Mouse (Mus musculus) limb, embryonic 12.5 days (tissue): ENCODE data around the gene Clmp. TPM values are rescaled to one million over a fixed set of nuclear protein-coding genes. Genes with fewer than 3 reads are reported as not detected.
A peak's percentile ranks its signal among the peaks of the same experiment; 100 is the strongest.
"Not testable (repeated sequence)": the region's sequence is repeated elsewhere in the genome, so short reads cannot be mapped to it uniquely, and the experiment has no call there.

ENCODE experiments used
- ATAC-seq: fragments of 200-750 bp; cut with Nextera tagmentation; 2 replicates; pipeline ENCODE4 v1.8.0; 2017; ENCODE audit warnings: low read depth, moderate TSS enrichment; ENCODE audit not compliant: insufficient number of reproducible peaks, insufficient read depth, low FRiP score, low TSS enrichment
- H3K27ac ChIP-seq: fragments of 300-500 bp; sonication (generic); 2 replicates; pipeline ENCODE4 v1.5.1; 2016; ENCODE audit warnings: mild to moderate bottlenecking, moderate library complexity
- H3K27me3 ChIP-seq: fragments of 300-500 bp; sonication (generic); 2 replicates; pipeline ENCODE4 v1.6.1; 2016; ENCODE audit warnings: mild to moderate bottlenecking, moderate library complexity
- H3K36me3 ChIP-seq: fragments of 300-500 bp; sonication (generic); 2 replicates; pipeline ENCODE4 v1.6.1; 2016; ENCODE audit warnings: mild to moderate bottlenecking, moderate library complexity
- H3K4me1 ChIP-seq: fragments of 300-500 bp; sonication (generic); replicated peaks from 2 replicates; pipeline ENCODE4 v1.6.1; 2016
- H3K4me2 ChIP-seq: fragments of 300-500 bp; sonication (generic); 2 replicates; pipeline ENCODE4 v1.6.1; 2016; ENCODE audit warnings: mild to moderate bottlenecking, moderate library complexity
- H3K4me3 ChIP-seq: fragments of 300-500 bp; sonication (generic); replicated peaks from 2 replicates; pipeline ENCODE4 v1.5.1; 2016; ENCODE audit warnings: mild to moderate bottlenecking
- H3K9ac ChIP-seq: fragments of 300-500 bp; sonication (generic); replicated peaks from 2 replicates; pipeline ENCODE4 v1.6.1; 2016; ENCODE audit warnings: mild to moderate bottlenecking, moderate library complexity
- H3K9me3 ChIP-seq: fragments of 300-500 bp; sonication (generic); 2 replicates; pipeline ENCODE4 v1.6.1; 2016; ENCODE audit warnings: mild to moderate bottlenecking, moderate library complexity
- WGBS: fragments of 180-500 bp; shearing (Covaris S2); methylation state at CpG from one replicate; pipeline ENCODE4 v1.1.7; 2016; 5-methylcytosine and 5-hydroxymethylcytosine counted together
- polyA plus RNA-seq: library from polyadenylated mRNA; unstranded; fragments of >200 nt; fragmentation: Nextera tagmentation; extraction: Ambion mirVana; gene quantifications from 2 replicates; pipeline ENCODE4 v1.2.1, GENCODE M21; 2016

The Clmp gene
- polyA plus RNA-seq, 1 experiment from 2014 or later, result 67.7 TPM

DNA sequence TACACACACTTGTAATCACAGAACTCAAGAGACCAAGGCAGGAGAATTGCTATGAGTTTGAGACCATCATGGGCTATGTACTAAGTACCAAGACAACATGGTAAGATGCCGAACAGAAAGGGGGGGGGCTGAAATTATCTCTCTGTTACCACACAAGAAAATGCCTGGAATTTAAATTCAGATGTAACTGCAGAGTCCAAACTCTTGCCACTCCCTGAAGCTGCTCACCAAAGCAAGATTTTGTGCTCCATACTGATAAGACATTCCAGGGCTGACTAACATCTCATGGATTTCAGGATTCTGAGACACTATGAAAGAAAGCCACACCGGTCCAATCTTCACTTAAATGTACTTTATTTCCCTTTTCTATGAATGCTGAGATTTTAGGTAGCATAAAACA is 109.8 kb downstream of the Clmp start:
- Histone ChIP-seq H3K4me1 (peaks cover 13% of the 10 kb centered on the region; the same call in 1 of the 2 replicates), H3K4me2 (no peak overlapping the region), H3K9me3 (no peaks in the 10 kb centered on the region), H3K4me3 (no peak overlapping the region), H3K36me3 (no peaks in the 10 kb centered on the region), H3K27me3 (no peaks in the 10 kb centered on the region), H3K9ac (no peak overlapping the region), H3K27ac (no peak overlapping the region)
- 87% methylated on average over 2 of the region's 2 CpGs for WGBS
- no peak for ATAC-seq

DNA sequence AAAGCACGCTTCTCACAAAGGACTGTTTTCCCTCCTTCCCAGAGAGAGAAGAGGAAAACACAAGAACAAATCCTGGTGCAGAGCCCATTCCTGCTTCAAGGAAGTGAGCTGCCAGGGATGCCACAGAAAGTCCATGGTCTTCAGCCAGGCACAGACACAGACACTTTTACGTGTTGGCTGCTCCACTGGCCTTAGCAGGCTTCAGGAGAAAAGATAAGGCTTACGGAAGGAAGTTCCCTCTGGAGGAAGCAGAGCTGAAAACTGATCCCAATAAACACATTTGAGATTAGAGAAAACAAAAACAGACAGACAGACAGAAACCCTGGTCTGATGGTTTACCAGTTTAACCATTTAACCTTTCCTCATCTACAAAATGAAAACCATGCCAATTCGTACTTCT is 110.3 kb downstream of the Clmp start:
- Histone ChIP-seq H3K4me2 (no peak overlapping the region), H3K9ac (no peak overlapping the region), H3K4me1 (peaks cover 13% of the 10 kb centered on the region; the same call in 1 of the 2 replicates), H3K4me3 (no peak overlapping the region), H3K36me3 (no peaks in the 10 kb centered on the region), H3K27ac (no peak overlapping the region), H3K27me3 (no peaks in the 10 kb centered on the region), H3K9me3 (no peaks in the 10 kb centered on the region)
- ATAC-seq, result no peak
- 62% methylated on average over 4 of the region's 4 CpGs for WGBS

GRCm38 (mm10) chr9:40798247-40798960 is 112.6 kb downstream of the Clmp start:
- Histone ChIP-seq H3K27me3 (no peaks in the 10 kb centered on the region), H3K36me3 (peaks cover 8% of the 10 kb centered on the region), H3K9ac (no peak overlapping the region), H3K4me1 (peaks cover 14% of the 10 kb centered on the region), H3K4me2 (no peak overlapping the region), H3K9me3 (no peaks in the 10 kb centered on the region), H3K4me3 (no peak overlapping the region), H3K27ac (no peak overlapping the region)
- no peak for ATAC-seq
- WGBS, result 78% methylated on average over 9 of the region's 9 CpGs

DNA sequence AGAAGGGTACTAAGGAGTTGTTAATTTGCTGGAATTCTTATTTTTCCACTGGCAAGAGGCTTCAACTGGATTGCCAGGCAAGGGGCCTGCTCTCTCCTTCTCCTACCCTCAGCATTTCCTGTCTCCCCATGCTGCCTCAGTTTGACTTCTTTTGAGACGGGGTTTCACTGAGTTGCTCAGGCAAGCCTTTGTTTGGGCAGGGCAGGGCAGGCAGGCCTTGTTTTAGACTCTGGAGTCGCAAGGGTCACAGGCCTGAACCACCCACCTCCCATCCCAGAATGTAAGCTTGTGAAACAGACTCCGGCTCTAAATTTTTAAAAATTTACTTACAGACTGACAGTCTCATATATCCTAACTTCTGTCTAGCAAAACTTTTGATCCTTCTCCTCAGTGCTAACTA is 113.3 kb downstream of the Clmp start:
- Histone ChIP-seq H3K36me3 (peaks cover 16% of the 10 kb centered on the region), H3K4me1 (peaks cover 20% of the 10 kb centered on the region), H3K9me3 (no peaks in the 10 kb centered on the region), H3K4me3 (no peak overlapping the region), H3K9ac (peak overlapping the region; percentile 79; the same call in 1 of the 2 replicates), H3K4me2 (peak overlapping the region; percentile 73), H3K27me3 (no peaks in the 10 kb centered on the region), H3K27ac (peak overlapping the region; percentile 97)
- ATAC-seq, result no peak
- 61% methylated on average over 3 of the region's 3 CpGs for WGBS

- WGBS, result 2% methylated on average over 30 of the region's 30 CpGs
- Histone ChIP-seq H3K36me3 (peaks cover 24% of the 10 kb centered on the region), H3K9me3 (no peaks in the 10 kb centered on the region), H3K9ac (peak overlapping the region; percentile 79), H3K4me2 (peak overlapping the region; percentile 73), H3K4me1 (peaks cover 23% of the 10 kb centered on the region), H3K27ac (peak overlapping the region; percentile 97), H3K27me3 (no peaks in the 10 kb centered on the region), H3K4me3 (peak overlapping the region; percentile 98)
- peak; percentile 21 for ATAC-seq
These were observed 114.2 kb downstream of the Clmp start for GRCm38 (mm10) chr9:40799837-40800501.

DNA sequence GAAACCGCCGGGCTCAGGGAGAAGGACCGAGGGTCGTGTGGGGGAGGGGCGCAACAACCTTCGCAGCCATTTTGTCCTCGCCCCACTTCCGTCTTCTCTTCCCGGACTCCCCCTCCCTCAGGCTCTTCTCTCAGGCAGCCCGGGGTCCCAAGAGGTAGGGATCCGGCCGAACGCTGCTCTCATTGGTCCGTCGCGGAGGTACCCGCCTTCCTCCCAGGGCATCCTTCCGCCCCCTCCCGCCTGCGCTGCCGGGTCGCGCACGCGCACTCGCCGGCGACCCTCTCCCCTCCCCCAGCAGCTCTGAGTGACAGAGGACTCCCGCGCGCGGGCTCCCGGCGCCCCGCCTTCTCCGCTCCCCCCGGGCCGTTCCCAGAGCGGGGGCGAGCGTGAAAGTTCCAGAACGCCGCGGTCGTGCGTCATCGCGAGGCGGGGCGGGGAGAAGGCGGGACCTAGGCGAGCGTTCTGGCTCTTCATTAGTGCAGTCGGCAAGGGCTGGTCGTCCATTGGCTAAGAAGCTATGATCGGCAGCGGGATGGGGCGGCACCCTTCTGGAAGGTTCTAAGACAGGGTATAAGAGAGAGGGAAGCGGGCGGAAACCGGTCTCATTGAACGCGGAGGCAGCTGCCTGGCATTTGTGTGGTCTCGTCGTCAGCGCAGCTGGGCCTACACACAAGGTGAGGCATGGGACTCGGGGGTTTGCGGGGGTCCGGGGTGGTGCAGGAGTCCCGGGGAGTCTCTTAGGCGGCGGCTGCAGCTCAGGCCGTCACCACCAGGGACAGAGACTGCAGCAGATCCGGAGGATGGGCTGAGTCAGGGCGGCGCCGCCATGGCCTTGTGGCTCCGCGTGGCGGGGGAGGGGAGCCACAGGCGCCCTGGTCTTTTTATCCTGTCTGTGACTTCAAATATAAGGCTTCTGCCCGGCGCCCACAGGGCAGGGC is 115.2 kb downstream of the Clmp start, which contains the start of gene Hspa8:
Gene Hspa8, plus strand, starts transcription at position 310 of the 938 bp plus-strand sequence.
- H3K36me3 ChIP-seq, result peaks cover 34% of the 10 kb centered on the region
- H3K4me1 ChIP-seq, result peaks cover 32% of the 10 kb centered on the region
- ATAC-seq, result peak; percentile 96
- peak within 1 kb of the TSS; percentile 99 for H3K9ac ChIP-seq
- H3K27ac ChIP-seq, result peak within 1 kb of the TSS; percentile 97
- peak within 1 kb of the TSS; percentile 98 for H3K4me3 ChIP-seq
- no peaks in the 10 kb centered on the region for H3K9me3 ChIP-seq
- H3K27me3 ChIP-seq, result no peaks in the 10 kb centered on the region
- H3K4me2 ChIP-seq, result peak within 1 kb of the TSS; percentile 73
- 1% methylated on average over 82 of the region's 83 CpGs for WGBS

DNA sequence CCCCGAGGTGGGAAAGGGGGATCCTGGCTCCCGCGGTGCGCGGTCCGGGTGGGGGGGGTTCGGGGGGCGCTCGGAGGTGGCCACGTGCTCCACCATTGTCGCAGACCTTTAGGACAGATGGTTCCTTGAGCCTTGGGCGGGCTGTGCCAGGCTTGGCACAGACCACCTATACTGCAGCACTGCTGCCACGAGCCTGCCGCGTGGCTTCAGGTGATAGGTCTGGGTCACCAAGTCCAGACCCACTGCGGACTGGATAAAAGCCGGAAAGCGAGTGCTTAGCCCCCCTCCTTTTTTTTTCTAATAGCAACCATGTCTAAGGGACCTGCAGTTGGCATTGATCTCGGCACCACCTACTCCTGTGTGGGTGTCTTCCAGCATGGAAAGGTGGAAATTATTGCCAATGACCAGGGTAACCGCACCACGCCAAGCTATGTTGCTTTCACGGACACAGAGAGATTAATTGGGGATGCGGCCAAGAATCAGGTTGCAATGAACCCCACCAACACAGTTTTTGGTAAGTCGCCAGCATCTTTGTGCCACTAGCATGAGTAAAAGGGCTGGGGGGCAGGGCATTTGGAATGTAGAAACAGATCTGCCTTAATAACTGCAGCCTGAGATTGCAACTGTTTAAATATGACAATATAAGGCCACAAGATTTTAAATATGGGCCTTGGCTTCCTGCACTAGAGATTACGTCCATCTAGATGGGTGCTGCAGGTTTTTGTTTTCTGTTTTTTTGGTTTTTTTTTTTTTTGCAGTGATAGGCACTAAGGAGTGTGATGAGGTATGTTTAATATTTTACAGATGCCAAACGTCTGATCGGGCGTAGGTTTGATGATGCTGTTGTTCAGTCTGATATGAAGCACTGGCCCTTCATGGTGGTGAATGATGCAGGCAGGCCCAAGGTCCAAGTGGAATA is 116.1 kb downstream of the Clmp start:
- peaks cover 40% of the 10 kb centered on the region for H3K4me1 ChIP-seq
- H3K27ac ChIP-seq, result peak overlapping the region; percentile 93
- H3K4me3 ChIP-seq, result peak overlapping the region; percentile 98
- H3K9ac ChIP-seq, result peak overlapping the region; percentile 99
- not testable (repeated sequence) for H3K27me3 ChIP-seq, H3K9me3 ChIP-seq
- peaks cover 43% of the 10 kb centered on the region for H3K36me3 ChIP-seq
- peak; percentile 3; the same call in 1 of the 2 replicates for ATAC-seq
- under 1% methylated on average over 28 of the region's 28 CpGs for WGBS
- peak overlapping the region; percentile 71 for H3K4me2 ChIP-seq

DNA sequence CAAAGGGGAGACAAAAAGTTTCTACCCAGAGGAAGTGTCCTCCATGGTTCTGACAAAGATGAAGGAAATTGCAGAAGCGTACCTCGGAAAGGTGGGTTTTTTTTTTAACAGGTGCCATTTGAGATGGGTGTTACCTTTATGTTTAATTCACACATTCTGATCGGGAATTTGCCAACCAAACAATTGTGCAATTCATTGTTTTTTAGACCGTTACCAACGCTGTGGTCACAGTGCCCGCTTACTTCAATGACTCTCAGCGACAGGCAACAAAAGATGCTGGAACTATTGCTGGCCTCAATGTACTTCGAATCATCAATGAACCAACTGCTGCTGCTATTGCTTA is 116.7 kb downstream of the Clmp start:
- not testable (repeated sequence) for H3K27me3 ChIP-seq, H3K9me3 ChIP-seq, ATAC-seq, H3K27ac ChIP-seq
- Histone ChIP-seq H3K4me3 (peak overlapping the region; percentile 98), H3K4me1 (peaks cover 46% of the 10 kb centered on the region), H3K36me3 (peaks cover 47% of the 10 kb centered on the region), H3K4me2 (peak overlapping the region; percentile 71), H3K9ac (peak overlapping the region; percentile 99)
- WGBS, result 2% methylated on average over 8 of the region's 8 CpGs

- H3K4me3 ChIP-seq, H3K9me3 ChIP-seq, ATAC-seq, H3K27ac ChIP-seq, H3K9ac ChIP-seq, H3K27me3 ChIP-seq: not testable (repeated sequence)
- 0 out of 2 replicates have a peak overlapping the region, but pooled peaks have one; percentile 49 for H3K4me2 ChIP-seq
- WGBS, result 68% methylated on average over 3 of the region's 3 CpGs
- H3K36me3 ChIP-seq, result peaks cover 47% of the 10 kb centered on the region
- peaks cover 43% of the 10 kb centered on the region for H3K4me1 ChIP-seq
These were observed 118.8 kb downstream of the Clmp start for GRCm38 (mm10) chr9:40804576-40804975.

DNA sequence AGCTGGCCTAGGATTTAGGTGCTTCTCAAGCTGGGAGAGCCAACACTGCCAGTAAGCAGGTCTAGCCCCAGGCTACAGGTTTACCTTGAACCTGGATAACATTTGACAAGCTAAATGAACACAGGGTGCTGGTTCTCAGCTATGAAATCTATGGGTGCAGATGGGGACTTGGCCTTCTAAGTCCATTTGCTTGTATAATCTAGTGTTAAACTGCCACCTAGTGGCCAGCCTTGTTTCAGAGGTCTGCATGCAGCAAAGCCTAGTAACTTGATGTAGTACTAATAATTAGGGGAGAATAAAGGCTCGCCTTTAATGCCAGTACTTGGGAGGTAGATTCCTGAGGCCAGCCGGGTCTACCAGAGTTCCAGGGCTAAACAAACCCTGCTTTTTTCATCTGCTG is 119.5 kb downstream of the Clmp start:
- no peak overlapping the region for H3K9ac ChIP-seq
- peaks cover 47% of the 10 kb centered on the region for H3K36me3 ChIP-seq
- H3K4me2 ChIP-seq, result peak overlapping the region; percentile 18; the same call in 1 of the 2 replicates
- no peak overlapping the region for H3K4me3 ChIP-seq
- H3K9me3 ChIP-seq, result no peaks in the 10 kb centered on the region
- H3K4me1 ChIP-seq, result peaks cover 40% of the 10 kb centered on the region
- WGBS, result 40% methylated on average over 2 of the region's 2 CpGs
- no peak for ATAC-seq
- no peak overlapping the region; the same call in 1 of the 2 replicates for H3K27ac ChIP-seq
- H3K27me3 ChIP-seq, result no peaks in the 10 kb centered on the region
